Mouse (Mus musculus) heart, postnatal 14 days (tissue): Measurements from ENCODE around the gene Rrp7a. TPM values are rescaled to one million over a fixed set of nuclear protein-coding genes. Genes with fewer than 3 reads are reported as not detected.

Experiments used
- DNase-seq, 2 experiments: peaks; one replicate each; pipeline ENCODE4 v3.0.0; 2021 to 2022
- intact Hi-C: fragments of 180-260 bp; cut with DNase I; formaldehyde crosslinking; loops from one replicate; pipeline ENCODE4 v1.15.1; 2025
- long read RNA-seq, 2 experiments: library from polyadenylated mRNA; stranded (forward); transcript quantifications; one replicate each; pipeline ENCODE4 v2.0.0; 2021
- total RNA-seq, 2 experiments: library from RNA; stranded (reverse); gene quantifications; 2 replicates each; pipeline ENCODE4 v1.2.3; 2021

The Rrp7a gene
- total RNA-seq: 10 to 100 TPM; 38.6 to 44.8 TPM
- long read RNA-seq, experiment 1, full-length matches to known transcripts: 84 of 89 reads
- long read RNA-seq, experiment 1, partial matches to known transcripts: 1 of 89 reads
- long read RNA-seq, experiment 1, other reads (novel, unspliced or antisense): 4 of 89 reads
- long read RNA-seq, experiment 2, full-length matches to known transcripts: 39 of 39 reads
- long read RNA-seq, experiment 2, partial matches to known transcripts: 0 of 39 reads
- long read RNA-seq, experiment 2, other reads (novel, unspliced or antisense): 0 of 39 reads

DNA sequence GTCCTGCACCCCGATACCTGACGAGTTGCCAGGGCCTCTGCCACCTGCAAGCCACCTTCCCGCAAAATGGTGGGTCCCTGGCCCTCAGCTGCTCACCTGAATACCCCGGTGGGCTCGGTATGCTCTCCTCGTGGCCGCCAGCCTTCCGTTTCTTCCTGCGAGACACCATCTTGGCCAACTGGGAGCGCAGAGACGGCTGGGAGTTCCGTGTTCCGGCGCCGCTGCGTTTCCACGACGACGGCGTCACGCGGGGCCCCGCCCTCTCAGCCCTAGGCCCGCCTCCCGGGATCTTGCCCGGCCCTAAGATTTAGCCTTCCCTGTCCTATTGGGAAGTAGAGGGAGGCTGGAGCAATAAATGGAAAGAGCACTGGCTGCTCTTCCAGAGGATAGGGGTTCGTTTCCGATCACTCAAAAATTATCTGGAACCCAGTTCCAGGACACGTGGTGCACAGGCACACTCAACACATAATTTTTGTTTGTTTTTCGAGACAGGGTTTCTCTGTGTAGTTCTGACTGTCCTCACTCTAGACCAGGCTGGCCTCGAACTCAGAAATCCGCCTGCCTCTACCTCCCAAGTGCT, at the start of gene Rrp7a:
Rrp7a (minus strand) TSS at position 236 of the 580 bp plus-strand sequence.
- intact Hi-C loops: loop anchor here (5.0 kb wide), 1 partner anchor 50 kb away; the partner anchor contains the start of gene Cyb5r3
- peak; percentile 94 to 96 for DNase-seq

DNA sequence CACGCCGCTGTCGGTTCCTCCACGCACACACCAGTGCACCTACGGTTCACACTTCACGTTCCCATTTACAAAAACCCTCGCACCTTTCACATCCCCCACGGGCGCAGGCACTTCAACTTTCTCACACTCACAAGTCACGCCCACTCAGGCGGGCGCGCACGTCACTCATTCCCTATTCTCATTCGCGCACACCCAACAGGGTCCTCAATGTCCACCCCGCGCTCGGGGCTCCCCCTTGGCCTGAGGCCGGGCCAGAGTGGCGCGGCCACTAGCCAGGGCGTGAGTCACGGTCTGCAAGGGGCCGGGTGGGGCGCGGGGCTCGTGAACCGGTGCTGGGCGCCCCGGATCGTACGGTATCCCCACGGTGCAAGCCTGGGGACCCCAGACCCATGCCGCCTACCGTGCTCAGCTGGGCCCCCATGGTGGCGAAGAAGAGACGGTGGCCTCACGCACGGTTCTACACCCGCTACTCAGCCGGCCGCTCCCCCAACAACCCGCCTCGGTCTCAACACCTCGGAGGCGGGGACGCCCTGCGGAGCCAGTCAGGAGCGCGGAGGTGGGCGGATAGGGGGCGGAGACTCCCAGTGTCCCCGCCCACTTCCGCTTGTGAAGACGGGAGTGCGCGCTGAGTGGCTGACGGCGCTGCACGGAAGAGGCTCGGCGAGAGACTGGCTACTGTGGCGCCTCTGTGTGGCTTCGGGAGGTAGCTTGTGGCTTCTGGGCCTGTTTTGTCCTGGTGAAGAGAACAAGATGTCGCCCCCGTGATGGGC, 49.3 kb upstream of the Rrp7a start:
- peak; percentile 97 to 98 for DNase-seq
- intact Hi-C loops: loop anchor here (5.0 kb wide), 3 partner anchors 35 to 125 kb away; partner anchors contain the start of gene Rrp7a

DNA sequence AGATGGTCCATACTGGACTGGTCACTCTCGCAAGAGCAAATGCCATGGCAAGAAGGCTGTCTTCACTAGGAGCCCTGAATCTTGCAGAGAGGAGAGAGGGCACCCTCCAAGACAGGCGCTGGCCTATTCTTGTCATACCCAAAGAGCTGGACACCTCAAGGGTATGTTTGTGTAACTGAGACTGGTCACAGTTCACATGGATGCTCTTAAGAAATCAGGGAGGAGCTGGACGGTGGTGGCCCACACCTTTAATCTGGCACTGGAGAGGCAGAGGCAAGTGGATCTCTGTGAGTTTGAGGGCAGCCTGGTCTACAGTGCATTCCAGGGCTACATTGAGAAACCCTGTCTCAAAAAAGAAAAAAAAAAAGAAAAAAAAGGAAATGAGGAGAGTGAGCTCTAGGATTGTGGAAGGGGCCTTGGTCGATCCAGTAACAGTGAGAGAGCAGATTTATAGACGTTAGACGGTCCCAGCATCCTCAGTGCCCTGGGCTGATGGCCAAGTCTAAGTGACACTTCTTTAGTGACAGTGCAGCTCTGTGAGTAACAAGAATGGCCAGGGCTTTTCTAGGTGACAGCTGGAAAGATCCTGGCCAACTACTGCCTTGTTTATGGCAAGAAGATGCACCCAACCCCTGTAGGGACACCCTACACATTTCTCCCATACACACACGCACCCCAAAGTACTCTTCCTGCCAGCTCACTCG, 48.5 kb upstream of the Rrp7a start:
- intact Hi-C loops: loop anchor here (5.0 kb wide), 3 partner anchors 36 to 126 kb away; partner anchors contain the start of gene Rrp7a
- peak in 1 of 2 experiments; percentile 46 for DNase-seq

DNA sequence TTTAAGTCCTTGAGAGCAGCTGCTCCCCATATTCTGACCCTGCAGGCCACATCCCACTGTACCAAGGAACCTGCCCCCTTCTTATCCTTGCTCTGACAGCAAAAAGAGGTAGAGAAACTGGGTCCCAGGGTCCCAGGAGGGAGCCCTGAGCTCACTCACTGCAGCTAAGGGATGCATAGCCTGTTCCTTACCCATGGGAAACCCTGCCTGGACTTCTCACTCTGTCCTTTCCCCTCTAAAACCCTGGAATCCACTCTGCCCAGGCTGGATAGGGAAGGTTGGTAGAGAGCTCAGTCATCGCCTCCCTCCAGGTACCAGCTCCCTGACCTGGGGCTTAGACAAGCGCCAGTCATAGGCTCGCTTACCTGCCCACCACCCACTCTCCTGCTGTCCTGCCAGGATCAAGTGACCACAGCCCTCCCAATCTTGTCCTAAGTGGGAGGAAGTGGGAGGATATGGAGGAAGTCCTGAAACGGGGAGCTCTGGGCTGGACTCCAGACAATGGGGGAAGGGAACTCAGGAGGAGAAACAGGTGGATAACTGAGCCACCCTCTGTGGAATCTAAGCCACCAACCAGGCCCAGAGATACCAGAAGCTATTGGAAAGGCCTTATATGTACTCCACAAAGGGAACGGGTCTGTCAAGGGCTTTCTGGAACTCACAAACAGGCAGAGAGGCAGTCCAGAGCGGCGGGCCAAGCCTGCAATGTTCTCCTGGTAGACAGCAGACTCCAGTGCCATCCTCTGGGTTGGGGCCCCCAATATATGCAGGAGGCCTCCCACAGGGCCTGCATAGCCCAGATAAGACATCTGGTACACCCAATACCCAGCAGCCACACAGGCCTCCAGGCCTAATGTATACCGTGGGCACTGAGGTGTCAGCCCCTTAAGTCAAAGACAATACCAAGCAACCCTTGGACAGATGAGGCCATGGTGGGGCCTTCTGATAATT, 47.4 kb upstream of the Rrp7a start:
- intact Hi-C loops: loop anchor here (5.0 kb wide), 3 partner anchors 37 to 127 kb away; partner anchors contain the start of gene Rrp7a

DNA sequence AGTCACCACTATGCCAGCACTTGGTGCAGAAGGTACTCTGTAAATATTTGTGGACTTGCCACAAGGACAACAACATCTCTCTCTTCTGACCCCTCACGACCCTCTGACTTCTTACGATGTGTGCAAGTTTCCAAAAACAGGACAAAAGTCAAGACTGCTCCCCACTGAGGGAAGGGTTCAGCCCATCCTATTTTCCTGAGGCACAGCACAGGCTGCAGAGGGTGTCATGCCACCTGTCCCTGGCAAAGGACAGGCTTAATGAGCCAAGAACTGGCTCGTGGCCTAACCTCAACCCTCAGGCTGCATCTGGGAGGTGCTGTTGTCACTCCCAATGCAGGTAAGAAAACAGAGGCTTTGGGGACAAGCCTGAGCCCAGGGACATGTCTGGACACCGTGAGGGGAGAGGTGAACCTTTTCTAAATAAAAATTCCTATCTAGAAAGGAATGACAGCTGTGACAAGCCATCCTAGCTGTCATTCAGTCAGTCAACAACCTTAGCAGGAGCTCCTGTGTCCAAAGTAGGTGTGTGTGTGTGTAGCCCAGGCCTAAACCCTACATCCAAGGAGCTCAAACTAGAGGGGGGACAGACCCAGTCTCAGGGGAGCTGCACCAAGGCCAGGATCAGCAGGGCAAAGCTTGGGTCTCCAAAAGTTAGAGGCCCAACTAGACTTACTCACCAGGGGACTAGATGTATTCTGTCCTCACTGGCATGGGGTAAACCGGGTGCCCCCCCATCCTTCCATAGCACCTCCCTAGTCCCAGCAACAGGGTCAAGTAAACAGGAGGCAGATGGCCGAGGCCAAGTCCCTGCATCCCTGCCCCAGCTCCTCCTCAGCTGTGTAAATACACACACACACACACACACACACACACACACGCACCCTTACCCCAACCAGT, 46.5 kb upstream of the Rrp7a start:
- no peak for DNase-seq
- intact Hi-C loops: no loop called here

More for the DNA sequence above, 47.4 kb upstream of the Rrp7a start:
- DNase-seq: peak; percentile 60 to 64

DNA sequence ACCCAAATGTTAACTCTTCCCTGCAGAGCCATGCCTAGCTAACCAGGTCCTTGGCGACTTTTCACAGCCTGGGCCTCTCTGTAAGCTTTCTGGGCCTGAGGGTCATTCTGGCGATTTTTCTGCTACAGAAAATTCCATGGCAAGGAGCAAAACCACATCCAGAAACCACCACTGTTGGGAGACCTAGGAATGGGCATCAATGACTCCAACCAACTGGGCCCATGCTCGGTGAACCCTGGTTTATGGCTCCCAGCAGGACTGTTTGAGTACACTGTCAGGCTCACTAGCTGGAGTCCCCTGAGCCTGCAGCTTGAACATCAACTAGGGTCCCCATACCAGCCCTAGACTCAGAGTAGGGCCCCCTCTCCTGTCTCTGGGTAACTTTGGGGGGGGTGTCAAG, 45.7 kb upstream of the Rrp7a start:
- intact Hi-C loops: no loop called here

DNA sequence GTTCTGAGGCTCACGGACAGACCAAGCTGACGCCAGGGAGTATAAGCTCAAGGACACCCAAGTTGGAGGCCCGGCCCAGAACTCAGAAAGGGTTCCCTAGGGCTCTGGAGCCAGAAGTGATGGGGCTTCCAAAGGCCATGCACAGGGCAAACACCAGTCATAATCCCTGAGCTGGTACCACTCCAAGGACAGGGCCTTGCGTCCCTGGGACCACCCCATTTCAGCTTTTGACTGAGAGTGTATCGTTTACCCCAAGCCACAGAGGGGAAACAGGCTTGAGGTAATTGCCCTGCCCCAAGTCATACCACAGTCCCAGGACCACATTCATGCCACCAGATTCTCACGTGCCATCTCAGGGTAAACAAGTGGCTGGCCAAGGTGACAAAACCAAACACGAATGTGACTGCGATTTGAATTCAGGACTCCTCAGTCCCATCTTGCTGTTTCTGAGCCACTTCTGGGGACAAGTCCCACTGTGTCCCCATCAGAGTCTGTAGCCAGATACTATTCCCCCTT, 45.0 kb upstream of the Rrp7a start:
- no peak for DNase-seq
- intact Hi-C loops: no loop called here

More for the DNA sequence above, 45.7 kb upstream of the Rrp7a start:
- DNase-seq: no peak

DNA sequence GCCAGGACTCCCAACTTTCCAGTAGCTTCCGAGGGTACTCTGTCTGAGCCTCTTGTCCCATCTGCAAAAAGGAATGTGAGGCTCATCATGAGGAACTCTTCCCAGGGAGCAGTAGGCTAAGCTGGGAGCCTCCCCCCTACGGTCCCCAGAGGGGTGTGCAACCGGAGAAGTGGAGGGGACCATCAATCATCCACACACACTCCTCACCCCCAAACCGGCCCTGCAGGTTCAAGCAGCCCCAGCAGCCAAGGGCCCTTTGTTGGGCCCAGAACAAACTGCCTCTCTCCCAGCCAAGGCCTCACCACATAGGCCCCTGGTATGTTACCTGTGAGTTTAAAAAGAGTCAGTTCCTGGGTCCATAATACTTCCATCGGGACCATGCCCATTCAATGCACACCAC, 44.5 kb upstream of the Rrp7a start:
- no peak for DNase-seq
- intact Hi-C loops: no loop called here

DNA sequence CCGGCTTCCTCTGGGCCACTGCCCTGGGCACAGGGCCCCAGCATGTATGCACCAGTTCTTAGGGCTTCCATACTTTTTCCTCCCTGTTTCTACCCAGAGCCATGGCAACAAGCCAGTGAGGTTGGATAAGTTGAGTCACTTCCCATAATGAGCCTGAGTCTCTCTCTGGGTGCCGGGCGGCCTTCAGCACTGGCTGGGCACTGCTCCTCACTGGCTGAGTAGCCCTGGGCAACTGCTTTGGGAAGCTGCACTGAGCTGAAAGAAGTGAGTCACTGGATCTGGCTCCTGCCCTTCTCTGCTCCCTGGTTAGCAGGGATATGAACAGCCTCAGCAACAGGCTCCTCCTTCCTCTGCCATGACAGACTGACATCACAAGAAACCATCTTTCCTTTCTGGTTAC, 44.0 kb upstream of the Rrp7a start:
- intact Hi-C loops: no loop called here
- peak; percentile 43 to 57 for DNase-seq

DNA sequence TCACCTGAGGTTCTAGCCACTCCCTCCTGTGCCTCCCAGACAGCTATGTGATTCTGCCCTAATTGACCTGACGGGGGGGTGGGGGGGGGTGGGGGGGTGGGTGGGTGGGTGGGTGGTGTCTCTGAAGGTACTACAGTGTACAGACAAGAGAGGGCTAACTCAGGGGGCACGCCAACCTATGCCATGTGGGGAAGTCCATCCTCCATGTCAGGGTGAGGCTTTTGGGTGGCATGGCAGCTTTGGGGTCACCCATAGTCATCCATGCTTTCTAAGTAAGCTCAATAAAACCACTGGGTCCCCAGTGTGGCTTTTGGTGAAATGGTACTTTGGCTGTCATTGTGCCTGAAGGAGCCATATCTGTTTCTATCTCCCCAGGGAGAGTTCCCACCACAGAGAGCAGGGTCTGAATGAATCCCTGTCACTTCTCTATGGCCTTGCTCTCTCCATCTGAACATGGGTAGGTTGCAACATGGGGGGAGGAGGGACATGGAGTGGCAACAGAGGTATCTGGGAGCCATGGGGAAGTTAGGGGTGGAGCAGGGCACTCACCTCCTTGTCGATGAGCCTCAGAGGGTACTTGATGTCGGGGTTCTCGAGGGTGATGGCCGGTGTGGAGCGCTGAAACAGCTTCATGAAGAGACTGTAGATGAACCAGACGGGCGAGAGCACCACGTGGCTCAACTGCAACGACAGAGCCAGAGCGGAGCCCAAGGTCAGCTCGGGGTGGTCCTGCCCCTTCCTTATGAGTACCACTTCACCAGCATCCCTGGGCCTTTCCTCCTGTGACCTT, 43.1 kb upstream of the Rrp7a start:
- no peak for DNase-seq
- intact Hi-C loops: no loop called here

DNA sequence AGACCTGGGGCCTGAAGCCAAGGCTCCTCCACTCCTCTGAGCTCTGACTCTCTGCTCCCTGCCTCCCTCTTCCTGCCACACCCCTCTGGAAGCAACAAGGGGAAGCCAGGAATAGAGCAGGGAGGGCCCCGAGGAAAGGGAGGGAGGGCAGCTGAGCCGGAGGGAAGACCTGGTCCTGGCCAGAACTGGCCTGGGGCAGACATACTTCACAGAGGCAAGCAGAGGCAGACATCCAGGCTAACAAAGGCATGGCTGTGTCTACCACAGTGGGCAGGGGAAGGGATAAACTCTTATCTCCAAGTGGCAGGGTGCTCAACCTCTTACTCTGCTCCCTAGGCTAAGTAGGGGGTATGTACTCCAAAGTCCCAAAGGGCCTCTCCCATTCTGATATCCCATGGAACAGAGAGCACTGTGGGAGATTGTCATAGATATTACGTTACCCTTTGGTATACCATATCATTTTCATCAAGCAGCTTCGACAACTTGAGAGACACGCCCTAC, 42.4 kb upstream of the Rrp7a start:
- peak; percentile 76 to 77 for DNase-seq
- intact Hi-C loops: no loop called here

DNA sequence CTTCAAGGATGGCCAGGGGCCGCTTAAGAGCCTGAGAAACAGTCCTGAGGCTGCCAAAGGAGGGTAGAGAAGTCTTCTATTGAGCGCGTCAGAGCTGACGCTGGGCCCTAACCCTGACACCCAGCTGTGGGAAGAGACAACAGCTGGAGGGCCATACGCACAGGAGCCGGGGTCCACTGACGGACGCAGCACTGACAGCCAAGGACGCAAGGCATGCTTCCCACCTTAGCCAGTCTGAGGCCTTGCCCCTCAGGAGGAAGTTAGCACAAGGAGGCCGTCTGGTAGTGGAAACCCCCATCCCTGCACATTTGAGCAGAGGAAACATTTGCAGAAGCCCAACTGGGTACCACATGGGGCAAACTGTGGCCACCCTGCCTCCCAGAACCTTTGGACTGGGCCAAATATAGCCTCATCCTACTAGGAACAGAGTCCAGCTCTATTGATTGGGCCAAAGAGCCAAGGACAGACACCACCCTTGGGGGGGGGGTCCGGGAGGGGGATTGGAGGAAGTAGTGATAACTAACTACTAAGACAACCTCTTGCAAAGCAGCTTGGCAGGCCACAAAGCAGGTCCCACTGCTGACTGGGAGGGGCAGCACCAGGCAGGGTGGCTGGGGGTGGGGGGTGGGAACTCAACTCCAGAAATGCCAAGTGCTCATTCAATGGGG, 40.4 kb upstream of the Rrp7a start:
- no peak for DNase-seq

DNA sequence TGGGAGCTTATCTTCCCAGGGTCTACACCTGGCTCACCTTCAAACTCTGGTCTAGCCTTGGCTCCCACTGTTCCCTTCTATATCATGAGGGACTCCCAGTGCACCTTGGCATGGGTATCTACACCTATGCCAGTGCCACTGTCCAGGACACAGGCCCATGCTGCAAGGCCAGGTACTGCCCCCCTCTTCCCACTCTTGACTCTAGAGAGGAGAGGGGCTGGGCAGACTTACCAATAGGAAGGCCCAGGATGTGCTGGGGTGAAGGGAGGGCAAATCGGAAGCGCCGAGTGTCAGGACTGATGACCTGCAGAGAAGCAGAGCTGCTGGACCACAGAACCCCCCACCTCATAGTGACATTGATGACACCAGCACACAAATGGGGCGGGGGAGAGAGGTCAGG, 39.4 kb upstream of the Rrp7a start:
- intact Hi-C loops: no loop called here

More for the DNA sequence above, 40.4 kb upstream of the Rrp7a start:
- intact Hi-C loops: no loop called here

DNA sequence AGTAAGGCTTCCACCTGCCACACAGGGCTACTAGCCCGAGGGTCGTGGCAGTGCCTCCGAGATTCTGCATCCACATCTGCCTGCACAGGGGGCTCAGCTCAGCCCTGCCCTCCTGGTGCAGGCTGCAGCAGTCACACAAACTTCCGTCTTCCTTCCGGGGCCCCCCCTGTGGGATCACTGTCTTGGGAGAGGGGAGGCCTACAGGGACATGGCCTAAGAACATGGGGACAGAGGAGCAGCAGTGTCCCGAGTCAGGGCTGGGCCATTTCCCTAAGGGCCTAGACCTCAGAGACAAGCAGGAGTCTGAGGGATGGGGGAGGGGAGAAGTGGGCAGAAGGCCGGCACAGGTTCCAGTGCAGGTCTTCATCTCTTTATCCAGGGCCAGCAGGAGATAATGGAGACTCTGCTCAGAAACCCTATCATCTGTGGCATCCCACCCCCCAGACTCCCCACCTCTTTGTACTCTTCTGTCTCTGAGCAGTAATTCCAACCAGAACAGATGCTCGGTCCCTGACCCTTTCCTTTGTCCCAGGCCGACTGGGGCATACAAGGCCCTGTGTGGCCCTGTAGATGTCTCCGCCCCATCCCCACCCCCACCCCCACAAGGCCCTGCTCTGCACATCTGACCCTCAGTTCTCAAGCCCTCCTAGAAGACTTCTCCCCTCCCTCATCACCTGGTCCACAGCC, 38.6 kb upstream of the Rrp7a start:
- no peak for DNase-seq
- intact Hi-C loops: no loop called here

More for the DNA sequence above, 39.4 kb upstream of the Rrp7a start:
- DNase-seq: no peak

DNA sequence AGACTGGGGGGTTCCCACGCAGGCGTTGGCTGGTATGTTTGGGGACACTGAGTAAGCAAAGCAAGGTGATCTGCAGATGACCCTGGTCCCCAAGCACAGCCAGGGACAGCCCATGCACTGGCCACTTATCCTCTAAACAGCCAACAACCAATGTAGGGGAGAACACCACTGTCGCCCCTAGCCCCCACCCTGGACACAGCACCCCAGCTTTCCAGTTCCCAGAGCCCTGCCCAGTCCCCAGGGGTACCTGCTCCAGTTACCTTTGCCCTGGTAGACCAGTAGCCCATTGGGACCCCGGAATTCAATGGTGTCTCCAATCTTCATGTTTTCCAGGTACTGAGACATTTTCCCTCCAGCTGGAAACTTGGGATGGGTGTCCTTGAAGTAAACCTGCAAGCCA, 38.0 kb upstream of the Rrp7a start:
- DNase-seq: no peak
- intact Hi-C loops: no loop called here

DNA sequence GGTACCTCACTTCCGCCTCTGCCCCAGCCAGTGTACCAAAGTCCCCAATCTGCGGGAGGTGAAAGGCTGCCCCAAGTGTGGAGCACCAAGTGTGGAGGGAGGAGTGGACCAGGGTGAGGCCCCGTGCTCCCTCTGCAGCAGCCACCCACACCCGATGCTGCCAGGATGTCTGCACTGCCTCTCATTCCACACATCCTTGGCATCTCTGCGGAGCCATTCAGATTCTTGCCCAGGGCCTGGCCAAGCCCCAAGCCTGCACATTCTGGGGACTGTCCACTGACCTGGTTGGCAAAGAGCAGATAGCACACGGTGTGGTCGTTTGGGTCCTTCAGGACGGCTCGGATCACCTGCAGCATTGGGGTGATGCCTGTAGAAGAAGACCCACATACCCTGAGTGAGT, 37.2 kb upstream of the Rrp7a start:
- intact Hi-C loops: loop anchor here (5.0 kb wide), 1 partner anchor 357 kb away; no protein-coding TSS in a partner anchor

More for the DNA sequence above, 37.2 kb upstream of the Rrp7a start:
- DNase-seq: peak in 1 of 2 experiments; percentile 69
